ENCODE assay signal across 9 mouse cellular contexts in genomic region chr3:67954459-67955065, GRCm38 (mm10).
DNase-seq lines count a peak whose midpoint lies in the region; TF ChIP-seq lines count a peak whose summit lies in the region.
"Had no signal": no experiment of that assay in that cellular context is flagged by ENCODE, and none has a peak within 500 bp of the region (broad histone marks: within the 10 kb centered on the region; RNA-seq: fewer than 3 reads in every experiment).

No protein-coding gene starts in this region.

- intact Hi-C loops in left cerebral cortex, adult 2 months (cut with DNase I): no loop called here

- no peak for TF ChIP-seq CTCF in left cerebral cortex, adult 2 months (IDR thresholded peaks at IDR 0.05)

- peak overlapping the region; percentile 80 for H3K27ac ChIP-seq in forebrain, embryonic 10.5 days
- no peak overlapping the region for H3K27ac ChIP-seq in left cerebral cortex, adult 2 months
- H3K27ac ChIP-seq: limb, embryonic 12.5 days had no signal

- DNase-seq in layer of hippocampus, postnatal 10 days (ENCODE audit: low spot score in 2 of 2): peak; percentile 31 to 47
- DNase-seq in layer of hippocampus, adult 9-10 months (ENCODE audit: low spot score): no peak
- DNase-seq in forebrain, embryonic 10.5 days (ENCODE audit: extremely low spot score, low spot score): peak; percentile 73
- peak; percentile 57 to 74 for DNase-seq in left cerebral cortex, adult 2 months (ENCODE audit: extremely low spot score in 1 of 2, low spot score in 2 of 2)
- DNase-seq in right cerebral cortex, postnatal 25 days: peak; percentile 57
- no peak for DNase-seq in ovary, postnatal 36 days (ENCODE audit: low spot score)
- DNase-seq in lung, postnatal 4 days: no peak
- DNase-seq in urinary bladder, postnatal 36 days (ENCODE audit: low spot score in 2 of 2): no peak

- no peak overlapping the region; the same call in 1 of the 2 replicates for H3K4me3 ChIP-seq in forebrain, embryonic 10.5 days
- H3K4me3 ChIP-seq in left cerebral cortex, adult 2 months: no peak overlapping the region
- H3K4me3 ChIP-seq: limb, embryonic 12.5 days had no signal

- H3K9me3 ChIP-seq in forebrain, embryonic 10.5 days: no peaks in the 10 kb centered on the region
- H3K9me3 ChIP-seq: limb, embryonic 12.5 days had no signal

- H3K4me1 ChIP-seq in forebrain, embryonic 10.5 days: peaks cover 42% of the 10 kb centered on the region

- peaks cover 41% of the 10 kb centered on the region for H3K27me3 ChIP-seq in forebrain, embryonic 10.5 days (ENCODE audit: poor library complexity, severe bottlenecking)
- H3K27me3 ChIP-seq: limb, embryonic 12.5 days had no signal

- no peaks in the 10 kb centered on the region for H3K36me3 ChIP-seq in forebrain, embryonic 10.5 days (replicated peaks)
- H3K36me3 ChIP-seq: limb, embryonic 12.5 days had no signal

- 46% methylated on average over 5 of the region's 5 CpGs for WGBS in forebrain, embryonic 10.5 days

Comparison
In these comparisons a context has a peak if more than half of its experiments do, and no peak if none do; other contexts are left out.
1. DNase-seq: peak in layer of hippocampus, postnatal 10 days (2 of 2), forebrain, embryonic 10.5 days (single experiment), left cerebral cortex, adult 2 months (2 of 2) and right cerebral cortex, postnatal 25 days (single experiment); none in layer of hippocampus, adult 9-10 months (single experiment), ovary, postnatal 36 days (single experiment), lung, postnatal 4 days (0 of 2) and urinary bladder, postnatal 36 days (0 of 2).